19 mouse cellular contexts compared by ENCODE assay signal in genomic region chr6:53262401-53262800, GRCm38 (mm10). TPM values are rescaled to one million over a fixed set of nuclear protein-coding genes. Genes with fewer than 3 reads are reported as not detected.
A peak's percentile ranks its signal among the peaks of the same experiment; 100 is the strongest.
DNase-seq lines count a peak whose midpoint lies in the region; ATAC-seq lines count a peak whose summit lies in the region.
"Had no signal": no experiment of that assay in that cellular context is flagged by ENCODE, and none has a peak within 500 bp of the region (broad histone marks: within the 10 kb centered on the region; RNA-seq: fewer than 3 reads in every experiment).

No protein-coding gene starts in this region.

- no peaks in the 10 kb centered on the region for H3K36me3 ChIP-seq in embryonic facial prominence, embryonic 11.5 days (replicated peaks; ENCODE audit: control insufficient read depth, insufficient read depth, low read depth, low read length)
- no peaks in the 10 kb centered on the region for H3K36me3 ChIP-seq in embryonic facial prominence, embryonic 10.5 days (replicated peaks)
- H3K36me3 ChIP-seq in midbrain, embryonic 14.5 days (ENCODE audit: control insufficient read depth, insufficient read depth, low read length) = no peaks in the 10 kb centered on the region
- H3K36me3 ChIP-seq in midbrain, embryonic 10.5 days = no peaks in the 10 kb centered on the region
- H3K36me3 ChIP-seq: embryonic facial prominence, embryonic 12.5 days; heart, embryonic 15.5 days; hindbrain, embryonic 12.5 days; intestine, embryonic 15.5 days; liver, embryonic 15.5 days had no signal

- no peaks in the 10 kb centered on the region for H3K27me3 ChIP-seq in embryonic facial prominence, embryonic 11.5 days (ENCODE audit: control insufficient read depth, insufficient read depth, low read length)
- no peaks in the 10 kb centered on the region for H3K27me3 ChIP-seq in embryonic facial prominence, embryonic 10.5 days (replicated peaks; ENCODE audit: low read depth, poor library complexity, severe bottlenecking)
- no peaks in the 10 kb centered on the region for H3K27me3 ChIP-seq in midbrain, embryonic 14.5 days (ENCODE audit: control insufficient read depth, insufficient read depth, low read length)
- no peaks in the 10 kb centered on the region for H3K27me3 ChIP-seq in midbrain, embryonic 10.5 days (ENCODE audit: low read depth, poor library complexity, severe bottlenecking)
- H3K27me3 ChIP-seq: embryonic facial prominence, embryonic 12.5 days; heart, embryonic 15.5 days; hindbrain, embryonic 12.5 days; intestine, embryonic 15.5 days; liver, embryonic 15.5 days had no signal

- H3K4me2 ChIP-seq in embryonic facial prominence, embryonic 11.5 days (ENCODE audit: low read depth, low read length) = no peak overlapping the region
- no peak overlapping the region for H3K4me2 ChIP-seq in midbrain, embryonic 14.5 days (ENCODE audit: low read length)
- H3K4me2 ChIP-seq: embryonic facial prominence, embryonic 12.5 days; heart, embryonic 15.5 days; hindbrain, embryonic 12.5 days; intestine, embryonic 15.5 days; liver, embryonic 15.5 days had no signal

- ATAC-seq in embryonic facial prominence, embryonic 11.5 days (replicated peaks; ENCODE audit: insufficient number of reproducible peaks, low FRiP score, low TSS enrichment, low read depth) = 0 out of 2 replicates have a peak, but pooled peaks have one; percentile 48
- ATAC-seq in midbrain, embryonic 14.5 days (ENCODE audit: low FRiP score, low TSS enrichment) = no peak
- ATAC-seq: intestine, embryonic 15.5 days had no signal

- H3K9me3 ChIP-seq in embryonic facial prominence, embryonic 11.5 days (replicated peaks; ENCODE audit: control insufficient read depth, low read length) = no peaks in the 10 kb centered on the region
- H3K9me3 ChIP-seq in embryonic facial prominence, embryonic 10.5 days = 0 out of 2 replicates have a peak, but pooled peaks cover 6% of the 10 kb centered on the region
- H3K9me3 ChIP-seq in midbrain, embryonic 14.5 days (ENCODE audit: control insufficient read depth, low read length) = no peaks in the 10 kb centered on the region
- H3K9me3 ChIP-seq in midbrain, embryonic 10.5 days (replicated peaks) = no peaks in the 10 kb centered on the region
- H3K9me3 ChIP-seq: embryonic facial prominence, embryonic 12.5 days; heart, embryonic 15.5 days; hindbrain, embryonic 12.5 days; intestine, embryonic 15.5 days; liver, embryonic 15.5 days; megakaryocyte, embryonic 14.5 days had no signal

- WGBS in embryonic facial prominence, embryonic 11.5 days = 72% methylated on average over 11 of the region's 11 CpGs
- WGBS in embryonic facial prominence, embryonic 10.5 days = 71% methylated on average over 11 of the region's 11 CpGs
- 62% methylated on average over 11 of the region's 11 CpGs for WGBS in midbrain, embryonic 14.5 days
- WGBS in midbrain, embryonic 10.5 days = 83% methylated on average over 11 of the region's 11 CpGs

- no peaks in the 10 kb centered on the region for H3K4me1 ChIP-seq in embryonic facial prominence, embryonic 11.5 days (ENCODE audit: control insufficient read depth, insufficient read depth, low read length)
- peaks cover 33% of the 10 kb centered on the region for H3K4me1 ChIP-seq in embryonic facial prominence, embryonic 10.5 days
- no peaks in the 10 kb centered on the region for H3K4me1 ChIP-seq in midbrain, embryonic 14.5 days (ENCODE audit: control insufficient read depth, insufficient read depth, low read length)
- H3K4me1 ChIP-seq in midbrain, embryonic 10.5 days = 0 out of 2 replicates have a peak, but pooled peaks cover 2% of the 10 kb centered on the region
- H3K4me1 ChIP-seq: heart, embryonic 15.5 days; intestine, embryonic 15.5 days; liver, embryonic 15.5 days; megakaryocyte, embryonic 14.5 days had no signal

- H3K9ac ChIP-seq in embryonic facial prominence, embryonic 11.5 days (replicated peaks; ENCODE audit: low read length) = no peak overlapping the region
- no peak overlapping the region for H3K9ac ChIP-seq in midbrain, embryonic 14.5 days (replicated peaks; ENCODE audit: low read length)
- H3K9ac ChIP-seq: embryonic facial prominence, embryonic 12.5 days; heart, embryonic 15.5 days; hindbrain, embryonic 12.5 days; intestine, embryonic 15.5 days; liver, embryonic 15.5 days had no signal

- H3K4me3 ChIP-seq in embryonic facial prominence, embryonic 11.5 days (ENCODE audit: low read depth, low read length) = no peak overlapping the region
- no peak overlapping the region for H3K4me3 ChIP-seq in embryonic facial prominence, embryonic 10.5 days
- no peak overlapping the region for H3K4me3 ChIP-seq in midbrain, embryonic 14.5 days (replicated peaks; ENCODE audit: low read depth, low read length)
- H3K4me3 ChIP-seq in midbrain, embryonic 10.5 days = no peak overlapping the region
- H3K4me3 ChIP-seq: embryonic facial prominence, embryonic 12.5 days; gastrocnemius, adult 2 months; heart, embryonic 15.5 days; hindbrain, embryonic 12.5 days; intestine, embryonic 15.5 days; liver, embryonic 15.5 days; megakaryocyte, embryonic 14.5 days had no signal

- no peak overlapping the region for H3K27ac ChIP-seq in embryonic facial prominence, embryonic 11.5 days (replicated peaks; ENCODE audit: low read depth, low read length)
- H3K27ac ChIP-seq in embryonic facial prominence, embryonic 10.5 days (replicated peaks) = no peak overlapping the region
- no peak overlapping the region for H3K27ac ChIP-seq in midbrain, embryonic 14.5 days (replicated peaks; ENCODE audit: low read depth, low read length)
- no peak overlapping the region for H3K27ac ChIP-seq in midbrain, embryonic 10.5 days (replicated peaks)
- H3K27ac ChIP-seq: embryonic facial prominence, embryonic 12.5 days; gastrocnemius, adult 2 months; heart, embryonic 15.5 days; hindbrain, embryonic 12.5 days; intestine, embryonic 15.5 days; liver, embryonic 15.5 days had no signal

- no peak for DNase-seq in embryonic facial prominence, embryonic 11.5 days (ENCODE audit: low spot score)
- no peak for DNase-seq in embryonic facial prominence, embryonic 10.5 days (ENCODE audit: low spot score)
- DNase-seq in midbrain, embryonic 14.5 days = peak; percentile 31
- DNase-seq in midbrain, embryonic 10.5 days (ENCODE audit: low spot score) = no peak
- peak; percentile 40 for DNase-seq in cerebellum, adult 9-10 months
- peak; percentile 24 for DNase-seq in retina, embryonic 14.5 days (ENCODE audit: low spot score)
- no peak for DNase-seq in lung, postnatal 25 days (ENCODE audit: low spot score)
- DNase-seq: adrenal gland, postnatal 25 days; B cell, adult 2 months; gastrocnemius, adult 2 months; lung, postnatal 10 days; right cerebral cortex, postnatal 4 days; thymus, adult 18-20 months had no signal

RNA-seq across cellular contexts. Expression of gene Creb5, which starts 24.7 kb away (rescaled TPM):
- 11.7 and 13.6 TPM in 2 replicates for polyA plus RNA-seq in embryonic facial prominence, embryonic 11.5 days (2014; fragmentation: Nextera tagmentation; extraction: Ambion mirVana)
- polyA plus RNA-seq in embryonic facial prominence, embryonic 10.5 days (2016; fragmentation: Nextera tagmentation; extraction: Ambion mirVana) = 10.6 and 13.9 TPM in 2 replicates
- polyA plus RNA-seq in midbrain, embryonic 14.5 days (2014; fragmentation: Nextera tagmentation; extraction: Ambion mirVana) = 1.9 and 2.8 TPM in 2 replicates
- 4.8 and 5.4 TPM in 2 replicates for polyA plus RNA-seq in midbrain, embryonic 10.5 days (2016; fragmentation: Nextera tagmentation; extraction: Ambion mirVana)

Comparison
In these comparisons a context has a peak if more than half of its experiments do, and no peak if none do; other contexts are left out.
1. DNase-seq: peak in midbrain, embryonic 14.5 days (single experiment), cerebellum, adult 9-10 months (single experiment) and retina, embryonic 14.5 days (single experiment); none in embryonic facial prominence, embryonic 11.5 days (single experiment), embryonic facial prominence, embryonic 10.5 days (single experiment), midbrain, embryonic 10.5 days (single experiment) and lung, postnatal 25 days (single experiment).